Mouse (Mus musculus) kidney, adult 2 months (tissue): ENCODE measurements at regions not wholly inside any gene's neighbourhood (a gene's known extent, or its start where the extent isn't known, plus 50 kb on each side); places are given as distances from the start of the nearest gene placed in this dataset.

ENCODE experiments used
- CTCF ChIP-seq: fragments of 200-500 bp; conservative IDR thresholded peaks from 2 replicates; pipeline ENCODE4 v1.5.1; 2011; ENCODE audit warnings: low read depth, mild to moderate bottlenecking, control low read depth, low read length, moderate library complexity, mixed read lengths; ENCODE audit not compliant: insufficient read depth, insufficient read length
- POLR2A ChIP-seq: fragments of 200-500 bp; IDR thresholded peaks from one replicate; pipeline ENCODE4 v1.6.1; 2011; ENCODE audit warnings: low read depth, low read length, control low read depth

- no peak for TF ChIP-seq CTCF
- TF ChIP-seq POLR2A = no peak
Observed at GRCm38 (mm10) chr11:6902991-6903390, 65.5 kb upstream of the Gm11983 start.
